Mouse (Mus musculus): Measurements from ENCODE around the gene Uck2. TPM values are rescaled to one million over a fixed set of nuclear protein-coding genes. Genes with fewer than 3 reads are reported as not detected.

Uck2 gene
- polyA plus RNA-seq, 1 experiment, result 255 TPM

DNA sequence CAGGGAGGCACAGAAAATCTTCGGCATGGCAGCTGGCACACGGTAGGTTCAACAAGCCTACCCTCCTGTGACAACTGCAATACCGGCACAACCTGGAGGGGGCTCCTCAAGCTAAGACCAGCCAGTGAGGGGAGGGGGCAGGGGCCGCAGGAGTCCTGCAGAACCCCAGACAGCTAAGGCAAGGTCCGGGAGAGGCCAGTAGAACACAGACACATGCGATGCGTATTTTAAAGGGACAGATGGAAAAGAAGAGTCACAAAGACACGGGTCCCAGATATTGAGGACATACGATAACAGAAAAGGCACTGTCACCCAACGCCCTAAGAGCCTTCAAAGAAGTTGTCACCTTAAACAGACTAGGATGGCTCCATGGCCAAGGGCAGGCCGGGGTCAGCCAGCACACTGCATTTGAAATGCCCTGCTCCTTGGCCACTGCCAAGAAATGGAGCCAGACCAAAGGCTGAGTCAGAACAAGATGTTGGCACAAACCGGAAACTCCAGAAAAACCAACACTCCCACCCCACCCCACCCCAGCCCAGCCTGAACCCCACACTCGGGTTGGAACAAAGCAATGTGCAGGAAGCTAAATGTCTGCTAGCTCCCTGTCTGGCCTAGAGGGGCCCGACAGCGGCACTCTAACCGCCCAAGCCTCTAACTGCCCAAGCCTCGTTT lies 53.4 kb downstream of the Uck2 start:
- Histone ChIP-seq H3K36me3 (ENCODE audit: control insufficient read depth, insufficient read depth, low read length, poor library complexity, severe bottlenecking) (peaks cover 49% of the 10 kb centered on the region), H3K4me1 (ENCODE audit: control insufficient read depth, insufficient read depth, low read length) (peaks cover under 1% of the 10 kb centered on the region), H3K9ac (ENCODE audit: low read depth, poor library complexity, severe bottlenecking) (no peak overlapping the region), H3K27me3 (ENCODE audit: control insufficient read depth, insufficient read depth, low read length, poor library complexity, severe bottlenecking) (no peaks in the 10 kb centered on the region), H3K9me3 (replicated peaks; ENCODE audit: control insufficient read depth, insufficient read depth, low read length, poor library complexity, severe bottlenecking) (no peaks in the 10 kb centered on the region), H3K27ac (ENCODE audit: insufficient read depth, low read length) (no peak overlapping the region), H3K4me3 (ENCODE audit: low read depth, low read length) (no peak overlapping the region)
- TF ChIP-seq CTCF (IDR thresholded peaks at IDR 0.05; ENCODE audit: low read depth, low read length) (peak; percentile 35), EP300 (IDR thresholded peaks at IDR 0.05; ENCODE audit: insufficient read depth, low read depth, low read length) (no peak)

DNA sequence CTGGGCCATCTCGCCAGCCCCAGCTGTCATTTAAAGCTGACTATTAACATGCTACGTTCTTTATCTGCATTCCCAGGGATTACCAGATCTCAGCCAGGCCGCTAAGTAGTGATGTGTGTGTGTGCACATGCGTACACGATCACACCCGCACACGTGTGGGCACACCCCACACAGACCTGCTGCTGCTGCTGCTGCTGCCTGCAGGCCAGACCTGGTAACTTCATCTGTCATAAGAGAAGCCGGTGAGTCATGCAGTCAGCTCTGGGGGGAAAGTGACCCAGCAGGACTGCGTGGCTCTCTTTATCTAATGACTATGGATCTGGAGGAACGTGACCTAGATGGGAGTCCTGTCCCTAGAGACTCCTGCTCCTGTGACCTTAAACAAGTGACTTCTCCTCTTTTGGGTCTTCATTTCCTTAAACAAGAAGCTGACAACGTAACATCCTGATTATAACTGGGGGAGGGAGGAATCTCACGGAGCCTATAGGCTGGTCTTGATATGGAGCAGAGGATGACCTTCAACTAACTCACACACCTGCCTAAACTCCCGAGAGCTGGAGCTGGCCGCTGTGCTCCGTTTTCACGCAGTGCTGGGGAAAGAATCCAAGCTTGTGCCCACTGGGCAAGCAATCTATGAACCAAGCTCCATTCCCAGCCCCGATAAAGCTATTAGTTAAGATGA lies 54.0 kb downstream of the Uck2 start:
- no peak for TF ChIP-seq EP300 (IDR thresholded peaks at IDR 0.05; ENCODE audit: insufficient read depth, low read depth, low read length)

DNA sequence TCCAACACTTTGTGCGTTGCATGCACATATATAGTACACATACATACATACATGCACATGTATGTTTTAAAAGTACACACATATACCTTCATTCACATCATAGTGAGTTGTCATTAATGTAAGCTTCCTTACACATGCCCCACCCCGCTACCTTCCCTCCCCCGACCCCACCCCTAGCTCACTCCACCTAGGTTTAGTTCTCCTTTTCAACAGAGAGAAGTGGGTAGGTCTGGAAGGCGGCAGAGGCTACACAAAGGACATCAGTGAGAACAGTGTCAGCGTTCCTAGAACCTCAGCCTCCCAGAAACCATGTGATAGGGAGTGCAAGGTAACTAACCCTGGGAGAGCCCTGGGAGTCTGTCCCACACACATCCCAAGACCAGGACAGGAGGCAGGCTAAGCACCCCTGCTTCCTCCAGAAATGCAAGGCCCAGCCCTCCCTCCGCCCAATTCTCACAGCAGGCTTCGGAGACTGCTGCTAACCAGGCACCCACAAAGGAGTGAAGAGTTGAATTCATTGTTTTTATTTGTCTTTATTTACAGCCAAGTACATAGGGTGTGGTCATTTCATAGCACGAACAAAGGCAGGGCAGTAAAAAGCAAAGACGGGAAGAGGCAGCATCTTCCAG lies 62.6 kb downstream of the Uck2 start:
- no peak overlapping the region for H3K4me3 ChIP-seq (ENCODE audit: low read depth, low read length)
- H3K9ac ChIP-seq (ENCODE audit: low read depth, poor library complexity, severe bottlenecking), result no peak overlapping the region
- peaks cover 3% of the 10 kb centered on the region for H3K4me1 ChIP-seq (ENCODE audit: control insufficient read depth, insufficient read depth, low read length)
- peak overlapping the region; percentile 3; the same call in 1 of the 2 replicates for H3K27ac ChIP-seq (ENCODE audit: insufficient read depth, low read length)
- peaks cover 19% of the 10 kb centered on the region for H3K36me3 ChIP-seq (ENCODE audit: control insufficient read depth, insufficient read depth, low read length, poor library complexity, severe bottlenecking)
- H3K9me3 ChIP-seq (replicated peaks; ENCODE audit: control insufficient read depth, insufficient read depth, low read length, poor library complexity, severe bottlenecking), result no peaks in the 10 kb centered on the region
- H3K27me3 ChIP-seq (ENCODE audit: control insufficient read depth, insufficient read depth, low read length, poor library complexity, severe bottlenecking), result no peaks in the 10 kb centered on the region
- TF ChIP-seq CTCF (IDR thresholded peaks at IDR 0.05; ENCODE audit: low read depth, low read length), result no peak
- TF ChIP-seq EP300 (IDR thresholded peaks at IDR 0.05; ENCODE audit: insufficient read depth, low read depth, low read length), result peak; percentile 15; the same call in 1 of the 2 replicates

More for the DNA sequence above, 54.0 kb downstream of the Uck2 start:
- no peak overlapping the region for H3K9ac ChIP-seq (ENCODE audit: low read depth, poor library complexity, severe bottlenecking)
- no peaks in the 10 kb centered on the region for H3K9me3 ChIP-seq (replicated peaks; ENCODE audit: control insufficient read depth, insufficient read depth, low read length, poor library complexity, severe bottlenecking)
- no peak overlapping the region for H3K27ac ChIP-seq (ENCODE audit: insufficient read depth, low read length)
- H3K4me3 ChIP-seq (ENCODE audit: low read depth, low read length), result no peak overlapping the region
- H3K4me1 ChIP-seq (ENCODE audit: control insufficient read depth, insufficient read depth, low read length), result no peaks in the 10 kb centered on the region
- no peaks in the 10 kb centered on the region for H3K27me3 ChIP-seq (ENCODE audit: control insufficient read depth, insufficient read depth, low read length, poor library complexity, severe bottlenecking)
- H3K36me3 ChIP-seq (ENCODE audit: control insufficient read depth, insufficient read depth, low read length, poor library complexity, severe bottlenecking), result peaks cover 48% of the 10 kb centered on the region

DNA sequence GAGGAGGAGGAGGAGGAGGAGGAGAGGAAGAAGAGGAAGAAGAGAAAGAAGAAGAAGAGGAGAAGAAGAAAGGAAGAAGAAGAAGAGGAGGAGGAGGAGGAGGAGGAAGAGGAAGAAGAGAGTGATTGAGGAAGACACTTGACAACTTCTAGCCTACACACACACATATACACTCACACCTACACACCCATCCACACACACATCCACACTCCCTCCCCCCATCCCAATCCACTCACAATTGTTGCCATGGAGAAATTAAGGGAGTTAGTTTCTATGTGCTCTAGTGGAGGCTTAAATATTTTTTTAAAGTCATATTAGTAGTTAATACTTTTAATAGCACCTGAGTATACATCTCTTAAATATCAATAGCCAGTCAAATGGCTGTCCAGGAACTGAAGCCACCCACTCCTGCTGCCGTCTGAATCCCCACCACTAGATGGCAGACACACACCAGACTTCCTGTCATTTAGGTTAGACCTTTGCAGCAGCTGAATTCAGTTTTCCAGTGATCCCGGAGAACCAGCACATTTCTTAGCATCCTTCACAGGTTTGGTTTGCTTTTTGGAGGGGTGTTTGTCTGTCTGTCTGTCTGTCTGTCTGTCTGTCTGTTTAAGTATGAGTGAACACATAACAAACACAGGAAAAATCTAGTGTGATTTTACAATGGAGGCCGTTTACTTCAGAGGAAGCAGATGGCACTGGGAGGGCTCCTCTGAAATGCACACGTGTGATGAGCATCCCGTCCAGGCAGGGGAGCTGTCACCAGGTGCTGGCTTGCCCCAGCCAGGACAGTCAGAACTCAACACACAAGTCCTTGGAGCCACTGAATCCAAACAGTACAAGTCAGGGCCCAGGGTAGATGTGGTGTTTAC lies 64.6 kb downstream of the Uck2 start:
- no peak overlapping the region for H3K9ac ChIP-seq (ENCODE audit: low read depth, poor library complexity, severe bottlenecking)

DNA sequence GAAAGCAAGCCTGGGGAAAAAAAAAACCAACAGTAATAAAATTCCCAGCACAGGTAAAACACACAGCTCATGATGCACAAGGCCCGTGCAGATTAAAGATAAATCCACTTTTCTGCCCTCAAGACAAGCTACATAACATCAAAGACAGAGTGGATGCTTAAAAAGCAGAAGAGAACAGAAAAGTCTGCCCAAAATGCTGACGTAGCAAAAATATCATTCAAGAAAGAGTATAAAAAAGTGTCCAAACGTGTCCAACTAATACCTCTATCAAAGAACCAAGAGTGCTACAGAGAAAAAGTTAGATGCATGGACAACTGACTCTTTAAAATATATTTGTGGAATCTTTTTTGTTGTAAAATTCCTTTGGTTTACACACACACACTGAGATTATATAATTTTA lies 69.7 kb downstream of the Uck2 start:
- TF ChIP-seq EP300 (IDR thresholded peaks at IDR 0.05; ENCODE audit: insufficient read depth, low read depth, low read length), result no peak
- no peaks in the 10 kb centered on the region for H3K27me3 ChIP-seq (ENCODE audit: control insufficient read depth, insufficient read depth, low read length, poor library complexity, severe bottlenecking)
- no peak overlapping the region for H3K4me3 ChIP-seq (ENCODE audit: low read depth, low read length)
- H3K36me3 ChIP-seq (ENCODE audit: control insufficient read depth, insufficient read depth, low read length, poor library complexity, severe bottlenecking), result no peaks in the 10 kb centered on the region
- H3K4me1 ChIP-seq (ENCODE audit: control insufficient read depth, insufficient read depth, low read length), result no peaks in the 10 kb centered on the region
- no peak overlapping the region for H3K9ac ChIP-seq (ENCODE audit: low read depth, poor library complexity, severe bottlenecking)
- H3K27ac ChIP-seq (ENCODE audit: insufficient read depth, low read length), result no peak overlapping the region
- H3K9me3 ChIP-seq (replicated peaks; ENCODE audit: control insufficient read depth, insufficient read depth, low read length, poor library complexity, severe bottlenecking), result no peaks in the 10 kb centered on the region

More for the DNA sequence above, 64.6 kb downstream of the Uck2 start:
- Histone ChIP-seq H3K27me3 (ENCODE audit: control insufficient read depth, insufficient read depth, low read length, poor library complexity, severe bottlenecking) (no peaks in the 10 kb centered on the region), H3K4me3 (ENCODE audit: low read depth, low read length) (no peak overlapping the region), H3K4me1 (ENCODE audit: control insufficient read depth, insufficient read depth, low read length) (peaks cover 3% of the 10 kb centered on the region), H3K27ac (ENCODE audit: insufficient read depth, low read length) (no peak overlapping the region), H3K9me3 (replicated peaks; ENCODE audit: control insufficient read depth, insufficient read depth, low read length, poor library complexity, severe bottlenecking) (no peaks in the 10 kb centered on the region), H3K36me3 (ENCODE audit: control insufficient read depth, insufficient read depth, low read length, poor library complexity, severe bottlenecking) (peaks cover 5% of the 10 kb centered on the region)
- TF ChIP-seq CTCF (IDR thresholded peaks at IDR 0.05; ENCODE audit: low read depth, low read length), result peak; percentile 84
- TF ChIP-seq POLR2A (IDR thresholded peaks at IDR 0.05; ENCODE audit: insufficient read depth, low read length), result no peak
